In genomic region chr7:112258338-112258903, GRCm38 (mm10) we compare ENCODE assay signal across 23 mouse cellular contexts. TPM values are rescaled to one million over a fixed set of nuclear protein-coding genes. Genes with fewer than 3 reads are reported as not detected.
DNase-seq lines count a peak whose midpoint lies in the region; ATAC-seq and TF ChIP-seq lines count a peak whose summit lies in the region.
"Had no signal": no experiment of that assay in that cellular context is flagged by ENCODE, and none has a peak within 500 bp of the region (broad histone marks: within the 10 kb centered on the region; RNA-seq: fewer than 3 reads in every experiment).

No protein-coding gene starts in this region.

- no peak overlapping the region for H3K4me2 ChIP-seq in heart, embryonic 15.5 days
- H3K4me2 ChIP-seq in lung, embryonic 16.5 days (ENCODE audit: low read depth, low read length): no peak overlapping the region
- H3K4me2 ChIP-seq: embryonic facial prominence, embryonic 13.5 days; forebrain, embryonic 12.5 days; hindbrain, embryonic 13.5 days; midbrain, embryonic 15.5 days; neural tube, embryonic 12.5 days had no signal

- no peaks in the 10 kb centered on the region for H3K9me3 ChIP-seq in heart, embryonic 15.5 days (replicated peaks)
- H3K9me3 ChIP-seq in lung, embryonic 16.5 days (ENCODE audit: control insufficient read depth, low read length): no peaks in the 10 kb centered on the region
- H3K9me3 ChIP-seq: embryonic facial prominence, embryonic 13.5 days; forebrain, embryonic 12.5 days; hindbrain, embryonic 13.5 days; midbrain, embryonic 15.5 days; neural tube, embryonic 12.5 days had no signal

- peaks cover 2% of the 10 kb centered on the region for H3K36me3 ChIP-seq in heart, adult 2 months (ENCODE audit: control insufficient read depth, insufficient read depth, low read length)
- peaks cover 17% of the 10 kb centered on the region; the same call in 1 of the 2 replicates for H3K36me3 ChIP-seq in heart, embryonic 15.5 days
- H3K36me3 ChIP-seq in lung, embryonic 16.5 days (ENCODE audit: control insufficient read depth, insufficient read depth, low read length): no peaks in the 10 kb centered on the region
- H3K36me3 ChIP-seq: embryonic facial prominence, embryonic 13.5 days; forebrain, embryonic 12.5 days; hindbrain, embryonic 13.5 days; midbrain, embryonic 15.5 days; neural tube, embryonic 12.5 days had no signal

- no peak for TF ChIP-seq POLR2A in heart, adult 2 months (IDR thresholded peaks at IDR 0.05; ENCODE audit: insufficient read depth, low read depth, low read length)

- no peak overlapping the region; the same call in 1 of the 2 replicates for H3K9ac ChIP-seq in heart, adult 2 months (ENCODE audit: low read depth, low read length)
- H3K9ac ChIP-seq in heart, embryonic 15.5 days: no peak overlapping the region
- H3K9ac ChIP-seq in lung, embryonic 16.5 days (ENCODE audit: low read length): no peak overlapping the region
- H3K9ac ChIP-seq: embryonic facial prominence, embryonic 13.5 days; forebrain, embryonic 12.5 days; hindbrain, embryonic 13.5 days; midbrain, embryonic 15.5 days; neural tube, embryonic 12.5 days had no signal

- H3K79me2 ChIP-seq in heart, adult 2 months (replicated peaks; ENCODE audit: control insufficient read depth, insufficient read depth, low read length): peaks cover 8% of the 10 kb centered on the region

- TF ChIP-seq EP300 in heart, adult 2 months (IDR thresholded peaks at IDR 0.05; ENCODE audit: insufficient read depth, low read depth, low read length): no peak

- peak; percentile 69 for ATAC-seq in heart, embryonic 15.5 days (replicated peaks; ENCODE audit: insufficient number of reproducible peaks, insufficient read depth, low FRiP score, low read depth)
- peak; percentile 52 for ATAC-seq in lung, embryonic 16.5 days (ENCODE audit: low read depth)
- ATAC-seq in megakaryocyte, adult 5-6 weeks (ENCODE audit: poor library complexity, severe bottlenecking): 0 out of 2 replicates have a peak, but pooled peaks have one; percentile 24
- ATAC-seq: activated CD4-positive, CD25-positive, alpha-beta regulatory T cell, adult 4 months; midbrain, embryonic 15.5 days had no signal

- H3K27ac ChIP-seq in heart, adult 2 months: peak overlapping the region; percentile 15; the same call in 1 of the 2 replicates
- H3K27ac ChIP-seq in heart, embryonic 15.5 days: peak overlapping the region; percentile 88
- H3K27ac ChIP-seq in lung, embryonic 16.5 days (ENCODE audit: low read length): peak overlapping the region; percentile 24; the same call in 1 of the 2 replicates
- H3K27ac ChIP-seq: embryonic facial prominence, embryonic 13.5 days; forebrain, embryonic 12.5 days; hindbrain, embryonic 13.5 days; midbrain, embryonic 15.5 days; neural tube, embryonic 12.5 days; stomach, postnatal 0 days had no signal

- H3K27me3 ChIP-seq in heart, adult 2 months (ENCODE audit: control insufficient read depth, insufficient read depth, low read length): no peaks in the 10 kb centered on the region
- no peaks in the 10 kb centered on the region for H3K27me3 ChIP-seq in heart, embryonic 15.5 days
- no peaks in the 10 kb centered on the region for H3K27me3 ChIP-seq in lung, embryonic 16.5 days (ENCODE audit: control insufficient read depth, insufficient read depth, low read depth, low read length)
- H3K27me3 ChIP-seq: embryonic facial prominence, embryonic 13.5 days; hindbrain, embryonic 13.5 days; midbrain, embryonic 15.5 days; neural tube, embryonic 12.5 days had no signal

- no peak overlapping the region for H3K4me3 ChIP-seq in heart, adult 2 months
- no peak overlapping the region for H3K4me3 ChIP-seq in heart, embryonic 15.5 days
- H3K4me3 ChIP-seq in lung, embryonic 16.5 days (ENCODE audit: low read length): no peak overlapping the region
- H3K4me3 ChIP-seq: embryonic facial prominence, embryonic 13.5 days; erythroblast, embryonic 14.5 days; forebrain, embryonic 12.5 days; hindbrain, embryonic 13.5 days; midbrain, embryonic 15.5 days; neural tube, embryonic 12.5 days had no signal

- TF ChIP-seq CTCF in heart, adult 2 months (IDR thresholded peaks at IDR 0.05): no peak

- WGBS in heart, adult 2 months: 54% methylated on average over 4 of the region's 4 CpGs
- 29% methylated on average over 4 of the region's 4 CpGs for whole genome bisulfite sequencing in heart, embryonic 15.5 days
- 41% methylated on average over 4 of the region's 4 CpGs for WGBS in lung, embryonic 16.5 days

- H3K4me1 ChIP-seq in heart, adult 2 months (ENCODE audit: control insufficient read depth, insufficient read depth, low read length): peaks cover 18% of the 10 kb centered on the region
- H3K4me1 ChIP-seq in heart, embryonic 15.5 days (replicated peaks): peaks cover 89% of the 10 kb centered on the region
- peaks cover 22% of the 10 kb centered on the region for H3K4me1 ChIP-seq in lung, embryonic 16.5 days (replicated peaks; ENCODE audit: control insufficient read depth, insufficient read depth, low read length)
- H3K4me1 ChIP-seq: forebrain, embryonic 12.5 days; hindbrain, embryonic 13.5 days; midbrain, embryonic 15.5 days; neural tube, embryonic 12.5 days had no signal

- intact Hi-C loops in heart, adult 2 months (cut with DNase I): loop anchor here (2.0 kb wide), 1 partner anchor 16 kb away; no protein-coding TSS in a partner anchor
- intact Hi-C loops in heart, postnatal 36 days (cut with DNase I): no loop called here

- DNase-seq in heart, adult 2 months: no peak
- DNase-seq in heart, adult 18-20 months: no peak
- no peak for DNase-seq in heart, postnatal 36 days
- DNase-seq in lung, postnatal 36 days: no peak
- DNase-seq in adrenal gland, postnatal 10 days: no peak
- DNase-seq: adrenal gland, adult 8-10 months; cerebellum, adult 18-20 months; cerebellum, postnatal 14 days; kidney, adult 8-10 months; kidney, postnatal 10 days; right cerebral cortex, postnatal 14 days; thymus, adult 2 months had no signal

RNA-seq across cellular contexts. Expression of gene Mical2, which starts 32.8 kb away (rescaled TPM):
- total RNA-seq in heart, adult 2 months (2021): 10 to 100 TPM; 87.7 to 89.1 TPM
- 44.8 and 53.7 TPM in 2 replicates for polyA plus RNA-seq in heart, adult 2 months (2012; rRNA removed)
- 10 to 100 TPM; 80.4 to 85.1 TPM for total RNA-seq in heart, adult 18-20 months (2021)
- 132 and 134 TPM in 2 replicates for polyA plus RNA-seq in heart, embryonic 15.5 days (2015; fragmentation: Nextera tagmentation; extraction: Ambion mirVana)
- total RNA-seq in heart, postnatal 36 days (2021): 100 to 1,000 TPM in 1 of 2 experiments, 10 to 100 TPM in 1; 80.8 to 101 TPM
- 27.3 and 27.6 TPM in 2 replicates for polyA plus RNA-seq in lung, embryonic 16.5 days (2015; fragmentation: Nextera tagmentation; extraction: Ambion mirVana)
- 1.1 and 1.8 TPM in 2 replicates for total RNA-seq in megakaryocyte, adult 5-6 weeks (2015)
- 0.69 and 1.1 TPM in 2 replicates for total RNA-seq in megakaryocyte, adult 5-6 weeks (2017)
- total RNA-seq in adrenal gland, postnatal 10 days (2021): 10 to 100 TPM; 17.4 to 22.7 TPM
- polyA plus RNA-seq: erythroblast, embryonic 14.5 days had no signal

Comparison
In these comparisons a context has a peak if more than half of its experiments do, and no peak if none do; other contexts are left out.
1. H3K27ac ChIP-seq: peak in every context shown above with its lines; median percentile 88 in heart, embryonic 15.5 days; 24 in lung, embryonic 16.5 days; 15 in heart, adult 2 months.
2. RNA of gene Mical2, which starts 32.8 kb away (total RNA-seq): 80.8 to 101 TPM in heart, postnatal 36 days, 87.7 to 89.1 TPM in heart, adult 2 months, 80.4 to 85.1 TPM in heart, adult 18-20 months and 17.4 to 22.7 TPM in adrenal gland, postnatal 10 days; 0.69 to 1.8 TPM in megakaryocyte, adult 5-6 weeks; every median in the first group is over 4 times any median in the second.
3. Peak in every context shown above with its lines, with median percentiles within 50 percentile points of each other: ATAC-seq.